Mouse (Mus musculus) midbrain, embryonic 15.5 days (tissue): ENCODE measurements around the gene Gm17324. TPM values are rescaled to one million over a fixed set of nuclear protein-coding genes. Genes with fewer than 3 reads are reported as not detected.

ENCODE experiments used
- ATAC-seq: fragments of 200-750 bp; cut with Nextera tagmentation; replicated peaks from 2 replicates; pipeline ENCODE4 v1.8.0; 2017; ENCODE audit warnings: moderate TSS enrichment
- H3K27ac ChIP-seq: fragments of 300-500 bp; sonication (generic); 2 replicates; pipeline ENCODE4 v1.5.1; 2015; ENCODE audit warnings: mild to moderate bottlenecking, inconsistent platforms
- H3K27me3 ChIP-seq: fragments of 300-500 bp; sonication (generic); replicated peaks from 2 replicates; pipeline ENCODE4 v1.6.1; 2015; ENCODE audit warnings: inconsistent platforms
- H3K36me3 ChIP-seq: fragments of 300-500 bp; sonication (generic); replicated peaks from 2 replicates; pipeline ENCODE4 v1.6.1; 2015; ENCODE audit warnings: inconsistent platforms
- H3K4me1 ChIP-seq: fragments of 300-500 bp; sonication (generic); 2 replicates; pipeline ENCODE4 v1.6.1; 2015; ENCODE audit warnings: inconsistent platforms
- H3K4me2 ChIP-seq: fragments of 300-500 bp; sonication (generic); 2 replicates; pipeline ENCODE4 v1.6.1; 2015; ENCODE audit warnings: inconsistent platforms, mild to moderate bottlenecking, moderate library complexity
- H3K4me3 ChIP-seq: fragments of 300-500 bp; sonication (generic); 2 replicates; pipeline ENCODE4 v1.5.1; 2015; ENCODE audit warnings: mild to moderate bottlenecking, inconsistent platforms
- H3K9ac ChIP-seq: fragments of 300-500 bp; sonication (generic); 2 replicates; pipeline ENCODE4 v1.6.1; 2015; ENCODE audit warnings: mild to moderate bottlenecking, inconsistent platforms
- H3K9me3 ChIP-seq: fragments of 300-500 bp; sonication (generic); 2 replicates; pipeline ENCODE4 v1.6.1; 2016; ENCODE audit warnings: inconsistent platforms
- WGBS: fragments of 180-500 bp; shearing (Covaris S2); methylation state at CpG from one replicate; pipeline ENCODE4 v1.1.7; 2015; ENCODE audit warnings: mixed read lengths; 5-methylcytosine and 5-hydroxymethylcytosine counted together
- microRNA-seq: library from miRNA; unstranded; fragments of <30 nt; microRNA quantifications from one replicate; pipeline ENCODE4, GENCODE M21; 2016
- polyA plus RNA-seq: library from polyadenylated mRNA; unstranded; fragments of >200 nt; fragmentation: Nextera tagmentation; extraction: Ambion mirVana; gene quantifications from 2 replicates; pipeline ENCODE4 v1.2.1, GENCODE M21; 2015

Gene Gm17324
- polyA plus RNA-seq, 1 experiment from 2014 or later, result 2.2 TPM

GRCm38 (mm10) chr9:78400570-78400969, 48.0 kb downstream of the Gm17324 start:
- Histone ChIP-seq H3K4me1 (peaks cover 6% of the 10 kb centered on the region), H3K4me2 (no peak overlapping the region), H3K27ac (no peak overlapping the region), H3K36me3 (no peaks in the 10 kb centered on the region), H3K9ac (no peak overlapping the region), H3K4me3 (no peak overlapping the region), H3K9me3 (no peaks in the 10 kb centered on the region), H3K27me3 (peaks cover 29% of the 10 kb centered on the region)
- 87% methylated on average over 5 of the region's 5 CpGs for WGBS
- ATAC-seq, result no peak

Small RNA genes lying within 50 kb of the gene (microRNA-seq; reads per million reads assigned to microRNA genes)
- gene Gm26377, result not detected

Other genes with a start within 250 kb of the Gm17324 start
- not detected in 2 replicates for gene Gsta1, start 218.1 kb downstream of the Gm17324 start, polyA plus RNA-seq
- gene Gm3776, start 191.7 kb downstream of the Gm17324 start, polyA plus RNA-seq, result not detected in 2 replicates
- not detected in 2 replicates for gene Gm10639, start 158.9 kb downstream of the Gm17324 start, polyA plus RNA-seq
- gene Omt2a, start 134.0 kb downstream of the Gm17324 start, polyA plus RNA-seq, result not detected in 2 replicates
- gene Omt2b, start 121.2 kb downstream of the Gm17324 start, polyA plus RNA-seq, result not detected in 2 replicates
- gene Gsta2, start 93.0 kb downstream of the Gm17324 start, polyA plus RNA-seq, result not detected in 2 replicates
- gene Dppa5a, start 80.6 kb downstream of the Gm17324 start, polyA plus RNA-seq, result 5.6 and 6.3 TPM in 2 replicates
- 6.3 and 6.5 TPM in 2 replicates for gene Ooep, start 70.1 kb downstream of the Gm17324 start, polyA plus RNA-seq
- gene Ddx43, start 53.0 kb downstream of the Gm17324 start, polyA plus RNA-seq, result 0.41 and 0.47 TPM in 2 replicates
- gene Cgas, start 5.5 kb downstream of the Gm17324 start, polyA plus RNA-seq, result 0.68 and 0.80 TPM in 2 replicates
- 28.8 and 30.8 TPM in 2 replicates for gene Mto1, start 578 bp downstream of the Gm17324 start, polyA plus RNA-seq
- gene Eef1a1, start 40.4 kb upstream of the Gm17324 start, polyA plus RNA-seq, result 3,193 and 3,214 TPM in 2 replicates
- 17.8 and 18.6 TPM in 2 replicates for gene Slc17a5, start 139.3 kb upstream of the Gm17324 start, polyA plus RNA-seq
- gene Cd109, start 166.8 kb upstream of the Gm17324 start, polyA plus RNA-seq, result 0.92 and 1.1 TPM in 2 replicates